Mouse (Mus musculus) midbrain, embryonic 15.5 days (tissue): Measurements from ENCODE around the gene Glud1. TPM values are rescaled to one million over a fixed set of nuclear protein-coding genes. Genes with fewer than 3 reads are reported as not detected.

Source experiments
- ATAC-seq: fragments of 200-750 bp; cut with Nextera tagmentation; replicated peaks from 2 replicates; pipeline ENCODE4 v1.8.0; 2017; ENCODE audit warnings: moderate TSS enrichment
- H3K27ac ChIP-seq: fragments of 300-500 bp; sonication (generic); 2 replicates; pipeline ENCODE4 v1.5.1; 2015; ENCODE audit warnings: mild to moderate bottlenecking, inconsistent platforms
- H3K27me3 ChIP-seq: fragments of 300-500 bp; sonication (generic); replicated peaks from 2 replicates; pipeline ENCODE4 v1.6.1; 2015; ENCODE audit warnings: inconsistent platforms
- H3K36me3 ChIP-seq: fragments of 300-500 bp; sonication (generic); replicated peaks from 2 replicates; pipeline ENCODE4 v1.6.1; 2015; ENCODE audit warnings: inconsistent platforms
- H3K4me1 ChIP-seq: fragments of 300-500 bp; sonication (generic); 2 replicates; pipeline ENCODE4 v1.6.1; 2015; ENCODE audit warnings: inconsistent platforms
- H3K4me2 ChIP-seq: fragments of 300-500 bp; sonication (generic); 2 replicates; pipeline ENCODE4 v1.6.1; 2015; ENCODE audit warnings: inconsistent platforms, mild to moderate bottlenecking, moderate library complexity
- H3K4me3 ChIP-seq: fragments of 300-500 bp; sonication (generic); 2 replicates; pipeline ENCODE4 v1.5.1; 2015; ENCODE audit warnings: mild to moderate bottlenecking, inconsistent platforms
- H3K9ac ChIP-seq: fragments of 300-500 bp; sonication (generic); 2 replicates; pipeline ENCODE4 v1.6.1; 2015; ENCODE audit warnings: mild to moderate bottlenecking, inconsistent platforms
- H3K9me3 ChIP-seq: fragments of 300-500 bp; sonication (generic); 2 replicates; pipeline ENCODE4 v1.6.1; 2016; ENCODE audit warnings: inconsistent platforms
- WGBS: fragments of 180-500 bp; shearing (Covaris S2); methylation state at CpG from one replicate; pipeline ENCODE4 v1.1.7; 2015; ENCODE audit warnings: mixed read lengths; 5-methylcytosine and 5-hydroxymethylcytosine counted together
- polyA plus RNA-seq: library from polyadenylated mRNA; unstranded; fragments of >200 nt; fragmentation: Nextera tagmentation; extraction: Ambion mirVana; gene quantifications from 2 replicates; pipeline ENCODE4 v1.2.1, GENCODE M21; 2015

The Glud1 gene
- 92.5 and 99.2 TPM in 2 replicates for polyA plus RNA-seq

- WGBS: under 1% methylated on average over 94 of the region's 100 CpGs
Observed at GRCm38 (mm10) chr14:34310234-34310965, at the start of gene Glud1, which contains the start of gene Shld2. Gene Glud1 (plus strand): TSS chr14:34310727. Gene Shld2 (minus strand): TSS chr14:34310493.

GRCm38 (mm10) chr14:34268046-34268445 is 42.5 kb upstream of the Glud1 start:
- Histone ChIP-seq H3K9ac (no peak overlapping the region), H3K4me1 (no peaks in the 10 kb centered on the region), H3K9me3 (no peaks in the 10 kb centered on the region), H3K27me3 (no peaks in the 10 kb centered on the region), H3K36me3 (no peaks in the 10 kb centered on the region), H3K27ac (no peak overlapping the region), H3K4me2 (no peak overlapping the region), H3K4me3 (no peak overlapping the region)
- no peak for ATAC-seq
- WGBS: 79% methylated on average over 9 of the region's 9 CpGs

More at GRCm38 (mm10) chr14:34310234-34310965, at the start of gene Glud1, which contains the start of gene Shld2:
- no peaks in the 10 kb centered on the region for H3K36me3 ChIP-seq
- no peaks in the 10 kb centered on the region for H3K9me3 ChIP-seq
- H3K4me3 ChIP-seq: peak within 1 kb of the TSS; percentile 91
- peak; percentile 95 for ATAC-seq
- peak within 1 kb of the TSS; percentile 90 for H3K9ac ChIP-seq
- peaks cover 28% of the 10 kb centered on the region for H3K4me1 ChIP-seq
- peak within 1 kb of the TSS; percentile 85 for H3K4me2 ChIP-seq
- H3K27ac ChIP-seq: peak within 1 kb of the TSS; percentile 97
- H3K27me3 ChIP-seq: no peaks in the 10 kb centered on the region

DNA sequence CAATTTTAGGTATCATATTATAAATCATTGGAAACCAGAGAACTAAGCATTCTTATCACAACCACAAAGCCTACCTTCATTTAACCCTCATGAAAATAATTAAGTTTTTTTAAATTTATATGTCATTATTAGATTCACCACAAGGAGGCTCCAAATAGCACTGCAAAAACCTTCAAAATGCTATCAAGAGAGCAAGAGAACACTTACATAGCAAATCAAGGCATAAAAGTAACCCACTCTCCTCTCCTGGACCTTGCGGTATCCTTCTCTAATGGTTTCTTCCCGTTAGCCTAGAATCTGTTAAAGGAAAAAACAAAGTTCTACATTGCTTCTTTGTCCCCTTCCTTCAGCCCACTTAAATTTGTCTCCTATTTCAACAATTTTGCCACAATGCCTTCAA is 37.2 kb upstream of the Glud1 start:
- Histone ChIP-seq H3K4me2 (no peak overlapping the region), H3K4me1 (no peaks in the 10 kb centered on the region), H3K27ac (no peak overlapping the region), H3K9ac (no peak overlapping the region), H3K4me3 (no peak overlapping the region), H3K9me3 (no peaks in the 10 kb centered on the region), H3K27me3 (no peaks in the 10 kb centered on the region), H3K36me3 (no peaks in the 10 kb centered on the region)
- 59% methylated on average over 2 of the region's 2 CpGs for WGBS
- ATAC-seq: no peak

GRCm38 (mm10) chr14:34274141-34274540 is 36.4 kb upstream of the Glud1 start:
- WGBS: 97% methylated on average over 3 of the region's 3 CpGs
- no peak overlapping the region for H3K9ac ChIP-seq
- no peaks in the 10 kb centered on the region for H3K36me3 ChIP-seq
- no peaks in the 10 kb centered on the region for H3K9me3 ChIP-seq
- H3K27ac ChIP-seq: no peak overlapping the region
- no peak for ATAC-seq
- H3K27me3 ChIP-seq: no peaks in the 10 kb centered on the region
- no peak overlapping the region for H3K4me2 ChIP-seq
- H3K4me3 ChIP-seq: no peak overlapping the region
- H3K4me1 ChIP-seq: no peaks in the 10 kb centered on the region

GRCm38 (mm10) chr14:34275225-34275624 is 35.3 kb upstream of the Glud1 start:
- no peak overlapping the region for H3K4me3 ChIP-seq
- no peak overlapping the region for H3K9ac ChIP-seq
- H3K4me1 ChIP-seq: no peaks in the 10 kb centered on the region
- no peaks in the 10 kb centered on the region for H3K9me3 ChIP-seq
- 90% methylated on average over 4 of the region's 4 CpGs for WGBS
- no peak for ATAC-seq
- H3K27me3 ChIP-seq: no peaks in the 10 kb centered on the region
- no peak overlapping the region for H3K4me2 ChIP-seq
- no peak overlapping the region for H3K27ac ChIP-seq
- H3K36me3 ChIP-seq: no peaks in the 10 kb centered on the region

DNA sequence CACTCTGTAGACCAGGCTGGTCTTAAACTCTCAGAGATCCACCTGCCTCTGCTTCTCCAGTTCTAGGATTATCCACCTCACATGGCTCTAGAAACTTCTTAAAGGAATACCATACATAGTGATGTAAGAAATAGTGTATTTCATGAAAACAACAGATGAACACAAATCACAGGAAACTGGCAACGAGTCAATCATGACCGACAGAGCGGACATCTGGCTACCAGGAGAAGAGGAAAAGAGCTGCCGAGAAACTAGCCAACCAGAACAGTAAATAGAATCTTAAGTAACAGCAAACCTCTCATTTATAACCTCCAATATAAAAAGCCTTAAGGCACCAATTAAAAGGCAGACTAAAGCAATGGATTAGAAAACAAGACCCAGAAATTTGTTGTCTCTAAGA is 30.8 kb upstream of the Glud1 start:
- Histone ChIP-seq H3K4me2 (no peak overlapping the region), H3K9me3 (no peaks in the 10 kb centered on the region), H3K4me1 (no peaks in the 10 kb centered on the region), H3K36me3 (no peaks in the 10 kb centered on the region), H3K27me3 (no peaks in the 10 kb centered on the region), H3K4me3 (no peak overlapping the region), H3K27ac (no peak overlapping the region), H3K9ac (no peak overlapping the region)
- WGBS: 76% methylated on average over 4 of the region's 4 CpGs
- no peak for ATAC-seq

GRCm38 (mm10) chr14:34280798-34281197 is 29.7 kb upstream of the Glud1 start:
- Histone ChIP-seq H3K27me3 (no peaks in the 10 kb centered on the region), H3K9me3 (no peaks in the 10 kb centered on the region), H3K4me2 (no peak overlapping the region), H3K4me3 (no peak overlapping the region), H3K9ac (no peak overlapping the region), H3K36me3 (no peaks in the 10 kb centered on the region), H3K27ac (no peak overlapping the region), H3K4me1 (no peaks in the 10 kb centered on the region)
- no peak for ATAC-seq
- 87% methylated on average over 2 of the region's 2 CpGs for WGBS

GRCm38 (mm10) chr14:34281736-34282269 is 28.7 kb upstream of the Glud1 start:
- ATAC-seq: no peak

DNA sequence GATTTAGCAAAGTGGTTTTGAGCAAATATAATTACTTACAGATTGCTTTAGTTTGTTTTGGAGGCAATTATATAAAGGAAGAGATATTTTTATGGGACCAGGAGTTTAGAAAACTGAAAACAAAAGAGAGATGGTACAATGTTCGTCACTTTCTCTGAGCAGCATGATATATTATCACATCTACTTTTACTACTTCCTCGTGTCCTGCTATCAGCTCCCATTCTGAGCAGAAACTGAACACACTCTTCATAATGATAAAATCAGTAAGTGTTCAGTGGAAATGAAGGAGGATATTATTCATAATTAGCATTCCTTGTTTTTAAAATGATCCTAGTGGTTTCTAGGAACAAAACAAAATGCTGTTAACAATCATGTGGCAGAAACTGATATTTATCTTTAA is 22.1 kb upstream of the Glud1 start:
- H3K36me3 ChIP-seq: no peaks in the 10 kb centered on the region
- no peaks in the 10 kb centered on the region for H3K9me3 ChIP-seq
- H3K9ac ChIP-seq: no peak overlapping the region
- H3K27ac ChIP-seq: no peak overlapping the region
- no peaks in the 10 kb centered on the region for H3K27me3 ChIP-seq
- 84% methylated on average over 2 of the region's 2 CpGs for WGBS
- H3K4me3 ChIP-seq: no peak overlapping the region
- ATAC-seq: no peak
- no peaks in the 10 kb centered on the region for H3K4me1 ChIP-seq
- H3K4me2 ChIP-seq: no peak overlapping the region

More at GRCm38 (mm10) chr14:34281736-34282269, 28.7 kb upstream of the Glud1 start:
- no peak overlapping the region for H3K27ac ChIP-seq
- H3K4me3 ChIP-seq: no peak overlapping the region
- H3K27me3 ChIP-seq: no peaks in the 10 kb centered on the region
- no peaks in the 10 kb centered on the region for H3K4me1 ChIP-seq
- H3K9ac ChIP-seq: no peak overlapping the region
- H3K9me3 ChIP-seq: no peaks in the 10 kb centered on the region
- H3K4me2 ChIP-seq: no peak overlapping the region
- H3K36me3 ChIP-seq: no peaks in the 10 kb centered on the region
- 96% methylated on average over 5 of the region's 5 CpGs for WGBS

GRCm38 (mm10) chr14:34289259-34290015 is 21.1 kb upstream of the Glud1 start:
- WGBS: 95% methylated on average over 3 of the region's 3 CpGs
- no peak for ATAC-seq

DNA sequence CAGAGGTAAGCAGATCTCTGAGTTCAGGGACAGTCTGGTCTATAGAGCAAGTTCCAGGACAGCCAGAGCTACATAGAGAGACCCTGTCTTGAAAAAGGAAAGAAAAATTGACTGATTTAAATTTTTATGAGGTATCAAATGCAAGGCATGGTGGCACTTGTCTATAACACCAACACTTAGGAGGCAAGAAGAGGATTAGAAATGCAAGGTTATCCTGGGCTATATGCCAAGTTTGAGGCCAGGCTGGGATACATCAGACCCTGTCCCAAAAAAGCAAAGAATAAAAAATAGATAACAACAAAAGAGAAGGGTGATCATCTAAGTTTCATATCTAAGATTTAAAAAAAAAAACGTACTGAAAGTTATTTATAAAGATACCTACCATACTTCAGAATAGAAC is 20.3 kb upstream of the Glud1 start:
- H3K36me3 ChIP-seq: no peaks in the 10 kb centered on the region
- no peak overlapping the region for H3K4me2 ChIP-seq
- no peaks in the 10 kb centered on the region for H3K9me3 ChIP-seq
- no peak for ATAC-seq
- H3K27me3 ChIP-seq: no peaks in the 10 kb centered on the region
- 61% methylated on average over 1 of the region's 1 CpGs for WGBS
- no peaks in the 10 kb centered on the region for H3K4me1 ChIP-seq
- H3K27ac ChIP-seq: no peak overlapping the region
- no peak overlapping the region for H3K4me3 ChIP-seq
- H3K9ac ChIP-seq: no peak overlapping the region

More at GRCm38 (mm10) chr14:34289259-34290015, 21.1 kb upstream of the Glud1 start:
- no peak overlapping the region for H3K4me2 ChIP-seq
- H3K36me3 ChIP-seq: no peaks in the 10 kb centered on the region
- H3K9ac ChIP-seq: no peak overlapping the region
- H3K27me3 ChIP-seq: no peaks in the 10 kb centered on the region
- no peak overlapping the region for H3K4me3 ChIP-seq
- no peaks in the 10 kb centered on the region for H3K4me1 ChIP-seq
- H3K27ac ChIP-seq: no peak overlapping the region
- no peaks in the 10 kb centered on the region for H3K9me3 ChIP-seq

DNA sequence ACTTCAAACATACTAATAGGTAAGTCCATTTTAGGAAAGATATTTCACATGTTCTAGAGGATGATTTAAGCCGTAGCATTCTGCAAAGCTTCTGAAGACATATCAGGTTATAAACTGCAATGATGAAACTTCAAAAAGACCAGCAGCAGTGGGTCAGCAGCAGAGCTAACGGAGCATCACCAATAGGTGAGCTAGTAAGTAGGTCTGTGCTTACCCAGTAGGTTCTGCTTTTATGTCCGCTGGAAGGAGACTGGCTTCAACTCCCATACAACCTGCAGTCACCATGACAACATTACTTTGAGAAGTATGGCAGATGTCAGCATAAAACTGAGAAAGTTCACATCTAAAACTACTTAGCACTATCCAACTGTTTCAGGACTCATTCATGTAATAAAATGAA is 16.9 kb upstream of the Glud1 start:
- 78% methylated on average over 3 of the region's 3 CpGs for WGBS
- Histone ChIP-seq H3K9ac (no peak overlapping the region), H3K36me3 (no peaks in the 10 kb centered on the region), H3K27me3 (no peaks in the 10 kb centered on the region), H3K9me3 (no peaks in the 10 kb centered on the region), H3K27ac (no peak overlapping the region), H3K4me1 (no peaks in the 10 kb centered on the region), H3K4me3 (no peak overlapping the region), H3K4me2 (no peak overlapping the region)
- ATAC-seq: no peak
